Mouse (Mus musculus) mouse trophoblast stem cell (cell line): ENCODE measurements around the gene Exoc7.
"Not testable (repeated sequence)": the region's sequence is repeated elsewhere in the genome, so short reads cannot be mapped to it uniquely, and the experiment has no call there.

Source experiments
- in situ Hi-C, 2 experiments: fragments of 300-500 bp; cut with MseI, MboI; formaldehyde crosslinking; loops; 2 replicates in 1 of 2; 3 replicates in 1 of 2; pipeline ENCODE4 v1.15.1; 2025

The Exoc7 gene

DNA sequence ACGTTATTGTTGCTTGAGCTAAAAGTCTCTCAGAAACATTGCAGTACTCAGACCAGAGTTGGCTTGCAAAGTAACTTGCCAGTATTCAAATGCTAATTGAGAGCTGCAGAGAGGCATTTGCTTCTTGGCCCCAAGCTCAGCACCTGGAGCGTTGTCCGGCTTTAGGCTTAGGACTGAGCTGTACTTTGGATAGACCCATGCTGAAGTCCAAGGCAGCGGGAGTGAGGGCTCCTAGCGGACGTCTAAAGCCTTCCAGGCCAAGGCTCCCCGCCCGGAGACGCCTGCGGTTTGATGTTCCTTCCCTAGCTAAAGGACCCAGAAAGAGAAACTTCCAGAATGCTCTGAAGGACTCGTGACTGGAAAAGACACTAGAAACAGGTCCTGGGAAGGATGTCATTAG is 24.9 kb downstream of the Exoc7 start:
- in situ Hi-C loops, result no loop called here

DNA sequence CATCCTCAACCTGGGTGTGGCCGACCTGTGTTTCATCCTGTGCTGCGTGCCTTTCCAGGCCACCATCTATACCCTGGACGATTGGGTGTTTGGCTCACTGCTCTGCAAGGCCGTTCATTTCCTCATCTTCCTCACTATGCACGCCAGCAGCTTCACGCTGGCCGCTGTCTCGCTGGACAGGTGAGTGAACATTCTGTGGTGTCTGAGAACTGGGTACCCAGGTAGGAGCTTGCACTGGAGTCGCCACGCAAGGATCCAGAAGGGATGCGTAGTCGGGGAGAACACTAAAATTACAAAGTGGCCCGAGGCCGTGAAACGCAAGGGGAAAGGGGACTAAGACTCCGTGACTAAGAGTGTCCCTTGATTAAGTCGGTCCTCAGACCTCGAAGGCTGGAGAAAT is 25.4 kb downstream of the Exoc7 start:
- in situ Hi-C loops, result no loop called here

DNA sequence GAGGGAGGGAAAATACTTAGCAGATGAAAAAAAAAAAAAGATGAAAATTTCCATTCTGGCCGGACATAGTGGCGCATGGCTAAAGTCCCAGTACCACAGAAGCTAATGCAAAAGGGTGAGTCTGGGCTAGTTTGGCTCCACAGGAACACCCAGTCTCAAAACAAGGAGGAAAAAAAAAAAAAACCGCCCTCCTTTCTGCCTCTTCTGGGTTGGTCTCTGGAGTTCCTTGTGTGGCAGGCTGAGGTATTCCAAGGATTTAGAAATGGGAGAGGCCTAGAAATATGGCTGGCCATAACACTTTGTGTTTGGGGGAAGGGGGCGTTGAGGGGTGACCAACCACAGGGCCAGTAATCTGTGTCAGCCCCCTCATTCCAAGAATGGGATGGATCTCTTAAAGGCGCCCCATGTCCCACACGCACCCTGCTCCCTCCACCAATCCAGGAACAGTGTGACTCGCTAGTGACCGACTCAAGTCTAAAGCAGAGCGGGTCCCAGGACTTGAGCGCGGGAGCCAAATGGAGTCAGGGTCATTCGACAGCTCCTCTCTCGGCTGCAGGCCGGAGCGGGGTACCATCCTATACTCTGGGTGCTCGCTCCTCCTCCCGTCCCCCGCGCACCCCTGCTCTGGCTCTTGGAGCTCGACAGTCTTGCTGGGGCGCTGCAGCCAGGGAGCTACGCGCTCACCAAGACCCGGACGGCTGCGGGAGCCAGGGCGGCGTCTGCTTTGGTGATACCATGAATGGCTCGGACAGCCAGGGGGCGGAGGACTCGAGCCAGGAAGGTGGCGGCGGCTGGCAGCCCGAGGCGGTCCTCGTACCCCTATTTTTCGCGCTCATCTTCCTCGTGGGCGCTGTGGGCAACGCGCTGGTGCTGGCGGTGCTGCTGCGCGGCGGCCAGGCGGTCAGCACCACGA is 26.0 kb downstream of the Exoc7 start, which contains the start of gene Galr2:
TSS of gene Galr2 (plus strand) at position 189 of the 913 bp plus-strand sequence.
- in situ Hi-C loops, result no loop called here

DNA sequence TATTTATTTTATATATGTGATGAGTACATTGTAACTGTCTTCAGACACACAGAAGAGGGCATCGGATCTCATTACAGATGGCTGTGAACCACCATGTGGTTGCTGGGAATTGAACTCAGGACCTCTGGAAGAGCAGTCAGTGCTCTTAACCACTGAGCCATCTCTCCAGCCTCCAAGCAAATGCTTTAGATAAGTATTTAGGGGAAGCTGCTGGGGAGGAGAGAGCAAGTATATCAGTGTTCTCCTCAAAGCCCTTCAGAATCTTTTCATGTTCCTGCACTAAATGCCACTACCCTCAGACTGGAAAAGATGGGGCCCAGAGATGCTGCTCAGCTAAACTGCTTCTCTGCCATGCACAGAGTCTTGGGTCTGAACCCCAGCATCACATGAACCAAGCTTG is 29.8 kb downstream of the Exoc7 start:
- in situ Hi-C loops, result not testable (repeated sequence)

DNA sequence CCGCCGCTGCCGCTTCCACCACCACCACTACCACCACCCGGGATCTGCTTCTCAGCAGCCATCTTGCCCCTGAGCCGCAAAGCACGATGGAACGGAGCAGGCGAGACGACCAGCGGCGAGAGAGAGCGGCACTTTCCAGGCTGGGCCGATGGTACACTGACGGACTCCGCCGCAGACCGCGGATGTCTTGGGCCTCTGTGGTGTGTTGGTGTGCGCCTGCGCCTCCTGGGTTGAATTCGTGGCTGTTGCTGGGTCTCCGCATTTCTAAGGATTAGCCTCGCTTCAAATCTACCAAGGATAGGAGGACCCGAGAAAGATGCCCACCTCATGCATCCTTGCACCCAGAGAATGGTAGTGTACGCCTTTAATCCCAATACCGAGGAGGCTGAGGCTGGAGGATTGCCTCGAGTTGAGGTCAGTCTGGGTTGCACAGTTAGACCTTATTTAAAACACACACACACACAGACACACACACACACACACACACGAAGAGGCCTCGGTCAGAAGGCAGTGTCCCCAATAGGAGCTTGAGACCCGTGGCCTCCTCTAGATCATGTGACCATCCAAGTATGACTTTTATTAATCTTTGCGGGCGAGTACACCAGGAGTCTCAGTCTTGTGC is 32.9 kb downstream of the Exoc7 start, which contains the start of gene Srp68:
TSS of gene Srp68 (minus strand) at position 173 of the 622 bp plus-strand sequence.
- in situ Hi-C loops, result no loop called here

DNA sequence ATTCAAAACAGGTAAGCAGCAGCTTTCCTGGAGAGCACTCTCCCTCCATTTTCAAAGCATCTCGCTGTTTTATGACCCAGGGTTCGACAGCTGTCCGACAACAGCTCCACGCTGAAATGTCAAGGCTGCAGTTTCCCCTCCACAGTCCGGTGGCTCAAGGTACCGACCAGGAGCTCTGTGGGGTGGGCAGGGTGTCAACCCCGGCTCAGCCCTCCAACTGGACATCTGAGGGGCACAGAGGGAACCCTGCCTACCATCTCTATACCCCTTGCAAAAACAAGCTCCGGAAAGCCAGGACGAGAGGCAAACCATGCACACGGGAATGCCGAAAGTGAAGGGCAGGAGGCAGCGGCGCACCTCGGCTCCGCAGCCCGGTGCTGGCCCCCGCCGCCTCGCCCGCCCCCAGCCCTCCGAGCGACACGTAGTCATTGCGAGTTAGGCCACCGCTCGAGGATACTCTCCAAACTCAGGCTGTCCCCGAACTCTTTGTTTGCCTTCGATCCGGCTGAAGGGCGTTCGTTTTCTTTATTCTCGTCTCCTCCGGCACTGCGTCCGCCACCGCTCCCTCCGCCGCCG is 33.5 kb downstream of the Exoc7 start:
- in situ Hi-C loops, result no loop called here

DNA sequence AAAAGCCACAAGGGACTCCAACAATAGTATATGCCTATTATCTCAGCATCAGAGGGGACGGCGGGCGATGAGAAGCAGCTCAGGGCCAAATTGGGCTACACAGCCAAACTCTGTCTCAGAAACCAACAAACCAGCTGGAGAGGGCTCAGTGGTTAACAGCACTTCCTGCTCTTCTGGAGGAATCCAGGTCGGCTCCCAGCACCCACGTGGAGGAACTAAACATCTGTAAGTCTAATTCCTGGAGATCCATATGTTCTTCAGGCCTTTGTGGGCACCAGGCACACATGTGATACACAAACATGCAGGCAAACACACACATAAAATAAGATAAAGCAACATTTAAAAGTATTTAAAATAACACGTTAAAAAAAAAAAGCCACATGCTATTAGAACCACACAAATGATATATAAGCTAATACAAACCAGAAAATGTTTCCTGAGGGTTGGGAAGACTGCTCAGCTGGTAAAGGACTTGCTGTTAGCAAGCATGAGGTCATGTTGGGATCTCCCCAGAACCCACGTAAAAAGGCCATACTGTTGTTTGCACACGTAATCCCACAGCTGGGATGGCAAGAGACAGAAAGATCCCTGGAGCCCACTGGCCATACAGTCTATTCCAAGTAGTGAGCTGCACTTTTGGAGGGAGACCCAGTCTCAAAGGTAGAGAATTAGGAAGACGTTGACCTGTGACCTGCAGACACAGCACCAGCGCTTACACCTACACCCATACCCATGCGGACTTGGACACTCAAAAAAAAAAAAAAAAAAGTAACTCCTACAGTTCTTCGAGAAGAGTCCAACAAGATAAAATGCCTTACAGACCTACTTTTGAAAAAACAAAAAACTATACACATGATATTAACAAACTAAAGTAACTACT is 34.2 kb downstream of the Exoc7 start:
- in situ Hi-C loops, result no loop called here

DNA sequence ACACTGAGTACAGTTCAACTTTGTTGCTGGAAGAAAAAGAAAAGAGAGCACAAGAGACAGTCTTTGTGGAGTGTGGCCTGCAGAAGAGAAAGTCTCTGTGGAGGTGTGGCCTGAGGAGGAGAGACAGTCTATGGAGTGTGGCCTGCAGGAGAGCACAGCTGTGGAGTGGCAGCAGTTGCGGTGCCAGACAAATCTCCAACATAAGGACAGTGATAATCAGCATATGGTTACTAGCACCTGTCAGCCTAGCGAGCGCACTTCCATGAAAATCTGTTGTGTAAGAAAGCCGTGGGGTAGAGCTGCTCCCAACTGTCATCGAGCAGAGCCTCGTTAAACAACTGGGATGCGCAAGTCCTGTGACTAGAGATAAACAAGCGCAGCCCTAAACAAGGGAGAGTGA is 37.5 kb downstream of the Exoc7 start:
- in situ Hi-C loops, result no loop called here

DNA sequence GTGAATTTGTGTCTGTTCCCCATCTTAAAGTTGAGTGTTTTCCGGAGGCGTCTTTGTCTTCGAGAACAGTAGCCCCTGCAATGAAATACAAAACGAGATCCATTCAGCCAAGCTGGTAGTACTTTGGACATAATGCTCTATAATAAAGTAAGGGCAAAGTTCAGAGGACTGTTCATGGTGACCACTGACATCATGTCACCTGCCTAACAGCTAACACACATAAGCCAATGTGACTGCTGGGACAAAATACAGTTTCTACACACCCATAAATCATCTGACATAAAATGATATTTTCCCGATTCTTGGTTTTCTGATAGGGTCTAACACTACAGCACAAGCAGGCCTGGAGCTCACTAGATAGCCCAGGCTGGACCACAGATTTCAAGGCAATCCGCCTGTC is 38.7 kb downstream of the Exoc7 start:
- in situ Hi-C loops, result no loop called here

DNA sequence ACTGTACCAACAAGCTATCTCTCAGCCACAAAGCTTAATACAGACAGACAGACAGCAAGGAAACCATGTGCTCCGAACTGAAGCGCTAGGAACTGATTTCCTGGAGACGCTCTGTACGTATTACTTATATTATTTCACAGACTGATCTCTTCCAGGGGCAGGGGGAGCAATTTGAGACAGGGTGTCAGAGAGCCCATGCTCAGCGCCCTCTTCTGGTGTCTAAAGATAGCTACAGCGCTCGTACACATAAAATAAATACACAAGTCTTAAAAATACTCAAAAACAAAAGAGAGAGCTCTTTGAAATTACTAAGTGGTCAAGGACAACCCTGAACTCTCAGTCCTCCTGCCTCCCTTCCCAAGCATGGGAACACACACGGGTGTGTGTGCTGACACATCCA is 39.4 kb downstream of the Exoc7 start:
- in situ Hi-C loops, result no loop called here

DNA sequence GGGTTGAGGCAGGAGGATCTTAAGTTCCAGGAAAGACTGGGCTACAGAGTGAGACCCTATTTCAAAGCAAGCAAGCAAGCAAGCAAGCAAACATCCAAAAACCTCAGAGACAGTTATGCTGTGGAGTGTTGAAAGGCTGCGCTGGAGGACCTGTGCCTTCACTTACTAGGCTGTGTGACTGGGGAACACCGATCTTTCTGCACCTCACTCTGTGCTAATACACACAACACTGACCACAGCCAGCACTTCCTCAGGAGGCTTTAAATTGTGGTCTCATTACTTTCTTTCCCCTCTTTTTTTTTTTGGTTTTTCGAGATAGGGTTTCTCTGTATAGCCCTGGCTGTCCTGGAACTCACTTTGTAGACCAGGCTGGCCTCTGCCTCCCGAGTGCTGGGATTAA is 41.2 kb downstream of the Exoc7 start:
- in situ Hi-C loops, result no loop called here

DNA sequence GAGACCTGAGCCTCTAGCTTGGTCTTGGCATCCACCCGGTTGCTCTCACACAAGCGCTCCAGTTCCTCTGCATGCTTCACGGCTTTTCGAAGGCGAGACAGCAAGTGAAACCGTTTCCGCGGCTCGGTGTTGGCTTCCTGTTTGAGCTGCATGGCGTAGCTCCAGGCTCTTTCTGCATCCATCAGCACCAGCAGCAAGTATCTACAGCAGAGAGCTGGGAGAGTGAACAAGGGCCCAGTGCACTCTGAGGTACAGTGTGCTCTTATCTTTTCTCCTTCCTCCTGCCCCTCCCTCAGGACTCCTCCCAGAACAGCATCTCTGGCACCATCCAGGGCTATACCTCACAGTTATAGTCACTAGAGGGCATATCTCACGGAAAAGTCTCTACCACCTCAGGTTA is 41.7 kb downstream of the Exoc7 start:
- in situ Hi-C loops, result no loop called here

DNA sequence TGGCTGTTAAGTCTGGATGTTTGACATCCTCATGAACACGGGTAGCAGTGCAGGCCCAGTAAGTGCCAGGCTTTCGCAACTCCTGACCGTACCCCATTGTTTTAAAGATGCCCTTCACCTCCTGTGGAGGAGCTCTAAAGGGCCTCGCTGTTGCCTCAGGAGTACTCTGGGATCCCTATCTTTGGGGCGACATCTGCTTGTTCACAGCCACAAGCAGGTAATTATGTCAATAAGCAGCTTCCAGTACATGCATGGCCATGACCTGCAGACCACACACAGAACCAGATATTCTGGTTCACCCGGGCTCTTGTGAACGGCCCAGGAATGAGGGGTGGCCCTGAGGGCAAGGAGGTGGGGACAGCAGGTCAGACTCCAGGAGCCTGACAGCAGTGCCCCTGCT is 46.8 kb downstream of the Exoc7 start:
- in situ Hi-C loops, result no loop called here

DNA sequence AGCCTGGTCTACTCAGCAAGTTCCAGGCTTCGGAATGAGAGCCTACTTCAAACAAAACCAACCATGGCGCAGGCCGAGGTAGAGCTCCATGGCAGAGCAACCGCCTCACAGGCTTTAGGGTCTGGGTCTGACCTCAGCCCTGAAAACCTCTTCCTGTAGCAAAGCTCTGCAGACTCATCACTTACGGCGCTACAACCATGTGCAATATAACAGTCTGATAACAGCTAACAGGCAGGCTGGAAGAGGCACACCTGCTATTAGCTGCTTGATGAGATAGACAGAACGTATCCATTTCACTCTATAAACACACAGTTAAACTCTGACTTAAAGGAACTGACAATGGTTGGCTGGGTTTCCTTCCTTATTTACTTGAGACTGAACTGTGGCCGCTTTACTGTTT is 47.6 kb downstream of the Exoc7 start:
- in situ Hi-C loops, result no loop called here

DNA sequence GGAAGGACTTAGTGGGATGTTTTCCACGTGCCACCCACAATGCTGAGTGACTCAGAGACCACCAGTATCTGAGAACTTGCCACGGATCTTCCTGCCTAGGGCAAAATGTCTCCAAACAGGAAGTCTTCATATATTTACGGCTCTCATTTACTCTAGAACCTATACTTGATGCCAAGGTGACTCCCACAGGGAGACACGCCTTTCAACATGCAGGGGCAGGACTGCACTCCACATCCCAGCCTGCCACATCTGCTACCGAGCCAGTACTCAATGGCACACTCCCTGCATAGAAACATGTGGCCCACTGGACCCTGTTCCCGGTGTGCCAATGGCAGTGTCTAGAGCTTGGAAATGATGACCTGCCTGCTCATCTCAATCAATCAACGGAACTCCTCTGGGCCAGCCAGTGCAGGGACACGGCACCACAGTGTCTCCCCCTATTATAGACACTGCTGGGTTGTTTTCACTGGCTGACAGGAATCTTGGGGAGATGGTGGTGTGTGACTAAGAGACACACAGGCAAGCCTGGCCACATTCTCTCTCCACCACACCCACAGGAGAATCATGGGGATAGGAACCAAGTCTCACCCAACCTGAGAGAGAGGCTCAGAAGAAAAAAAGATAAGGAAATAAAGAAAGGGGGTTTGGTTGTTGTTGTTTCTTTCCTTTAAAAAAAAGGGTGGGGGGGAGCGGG is 50.9 kb downstream of the Exoc7 start:
- in situ Hi-C loops, result no loop called here

DNA sequence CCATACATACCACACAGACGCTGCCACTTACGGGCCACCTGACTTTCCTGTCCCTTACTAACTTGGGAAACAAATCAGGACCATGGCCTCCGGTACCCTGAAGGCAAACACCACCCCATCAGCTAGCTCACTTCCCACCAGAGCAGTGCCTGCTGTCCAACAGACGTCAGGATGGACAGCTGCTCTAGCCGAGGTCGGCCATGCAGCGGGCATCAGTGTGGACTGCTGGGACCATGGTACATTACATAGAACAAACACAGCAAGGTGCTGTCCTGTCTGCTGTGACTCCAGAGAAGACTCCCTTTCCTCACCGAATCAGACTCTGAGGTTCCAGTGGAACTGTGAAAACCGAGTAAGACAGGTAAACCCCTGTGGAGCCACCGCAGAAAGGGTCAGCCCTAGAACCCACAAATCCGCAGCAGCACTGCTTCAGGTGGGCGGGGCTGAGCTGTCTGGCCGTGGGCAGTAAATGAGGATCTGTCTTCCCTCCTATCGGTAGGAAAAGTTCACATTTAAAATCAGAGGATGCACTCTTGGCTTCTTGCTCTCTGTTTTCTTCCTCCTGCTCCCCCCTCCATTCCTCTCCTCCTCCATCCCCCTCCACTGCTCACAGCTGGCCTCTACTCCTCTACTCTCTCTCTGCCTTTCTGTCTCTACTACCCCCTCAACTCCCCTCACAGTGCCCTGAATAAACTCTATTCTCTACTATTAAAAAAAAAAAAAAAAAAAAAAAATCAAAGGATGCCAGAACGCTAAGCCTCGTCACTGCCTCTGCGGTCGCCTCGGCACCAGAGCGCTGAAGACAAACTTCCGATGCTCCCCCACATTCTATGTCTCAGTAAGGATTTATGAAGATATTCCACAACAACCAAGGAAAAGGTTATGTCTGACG is 51.7 kb downstream of the Exoc7 start:
- in situ Hi-C loops, result no loop called here

DNA sequence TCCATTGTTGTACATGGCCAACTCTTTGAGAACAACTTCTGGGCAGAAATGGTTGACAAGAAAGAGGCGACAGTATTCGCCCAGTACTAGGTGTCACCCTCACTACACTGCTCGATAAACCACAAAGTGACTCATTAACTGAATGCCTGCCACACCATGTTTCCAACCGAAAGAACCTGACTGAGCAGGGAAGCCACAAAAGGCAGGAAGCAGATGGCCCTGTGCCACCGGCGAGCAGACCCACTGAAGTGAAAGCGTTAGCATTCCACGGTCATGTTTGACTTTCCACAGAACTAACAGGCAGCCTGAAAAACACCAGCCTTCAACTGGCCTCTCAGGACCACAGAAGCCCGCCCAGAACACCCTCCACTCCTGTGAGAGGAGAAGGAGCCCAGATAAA is 52.4 kb downstream of the Exoc7 start:
- in situ Hi-C loops, result no loop called here

DNA sequence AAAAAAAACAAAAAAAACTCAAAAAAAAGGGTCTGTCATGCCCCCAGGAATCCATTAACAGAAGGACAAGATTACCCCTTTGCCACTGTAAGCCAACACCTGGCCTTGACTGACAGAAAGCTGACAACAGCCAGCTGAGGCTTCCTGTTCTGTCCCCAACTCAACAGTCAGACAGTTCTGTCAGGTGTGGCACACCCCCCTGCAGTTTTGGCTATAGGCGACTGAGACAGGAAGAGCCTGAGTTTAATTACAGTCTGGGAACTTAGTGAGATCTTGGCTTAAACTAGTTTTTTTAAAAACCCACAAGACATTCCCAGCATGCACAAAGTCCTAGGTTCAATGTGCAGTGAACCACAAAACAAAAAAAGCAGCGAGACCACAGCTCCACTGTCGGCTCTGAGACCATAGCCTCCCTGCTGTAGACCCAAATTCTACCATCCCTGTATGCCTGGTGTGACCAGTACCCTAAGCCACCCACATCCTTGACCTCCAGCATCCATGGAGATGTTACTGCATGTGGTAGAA is 53.9 kb downstream of the Exoc7 start:
- in situ Hi-C loops, result no loop called here

DNA sequence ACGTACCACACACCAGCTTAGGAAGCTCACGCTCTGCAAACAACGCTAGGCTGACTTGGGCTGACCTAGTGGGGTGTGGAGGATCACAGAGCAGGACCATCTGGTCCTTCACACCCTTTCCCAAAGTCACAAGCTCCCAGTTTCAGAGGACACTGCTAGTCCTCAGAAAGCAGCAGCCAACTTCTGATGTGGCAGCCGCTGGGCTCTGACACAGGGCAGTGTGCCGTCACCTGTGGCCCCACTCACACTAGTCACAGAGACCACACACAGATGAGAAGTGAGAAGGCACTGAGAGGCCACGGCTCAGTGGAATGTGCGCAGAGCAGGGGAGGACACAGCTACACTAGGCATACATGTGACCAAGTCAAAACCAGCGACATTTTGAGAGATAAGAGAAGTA is 56.1 kb downstream of the Exoc7 start:
- in situ Hi-C loops, result no loop called here
